Mouse (Mus musculus): Measurements from ENCODE around the gene Fxyd3. TPM values are rescaled to one million over a fixed set of nuclear protein-coding genes. Genes with fewer than 3 reads are reported as not detected.

Gene Fxyd3
- polyA plus RNA-seq, 2 experiments from 2014 or later: 0.27 TPM; not detected in 1

DNA sequence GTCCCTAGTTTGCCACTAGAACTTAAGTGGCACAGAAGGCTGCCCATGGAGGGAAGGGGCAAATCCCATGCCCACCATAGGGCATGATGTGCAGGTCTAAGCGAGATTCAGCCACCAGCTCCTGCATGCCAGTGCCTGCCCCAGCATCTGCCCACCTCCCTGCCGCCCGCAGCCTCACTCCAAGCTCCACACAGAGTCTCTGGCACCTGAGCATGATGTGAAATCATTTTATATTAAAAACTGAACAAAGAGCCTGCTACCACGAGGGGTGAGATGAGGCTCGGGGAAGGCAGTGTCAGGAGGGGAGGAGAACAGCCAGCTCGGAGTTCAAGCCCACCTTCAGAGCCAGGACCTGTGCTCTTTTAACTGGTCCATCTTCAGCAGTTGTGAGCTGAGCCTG, 6.2 kb downstream of the Fxyd3 start:
- ATAC-seq: no peak

DNA sequence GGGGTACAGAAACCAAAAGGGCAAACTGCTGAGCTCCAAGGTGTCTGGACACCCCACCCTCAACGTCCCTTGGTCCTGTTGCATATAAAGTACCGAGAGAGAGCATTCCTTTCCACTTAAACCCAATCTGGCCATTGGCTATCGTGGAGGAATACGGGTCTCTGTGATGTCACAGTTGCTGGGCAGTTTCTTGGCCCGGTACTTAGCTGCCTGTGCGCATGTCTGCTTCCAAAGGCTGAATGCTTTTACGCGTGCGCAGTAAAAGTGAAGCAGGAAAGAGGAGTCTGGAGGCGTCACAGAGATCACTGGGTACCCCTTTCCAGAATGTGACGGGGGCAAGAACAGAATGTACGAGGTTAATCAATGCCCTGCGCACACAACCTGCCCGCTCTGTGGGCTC, 7.0 kb downstream of the Fxyd3 start:
- no peak for ATAC-seq

DNA sequence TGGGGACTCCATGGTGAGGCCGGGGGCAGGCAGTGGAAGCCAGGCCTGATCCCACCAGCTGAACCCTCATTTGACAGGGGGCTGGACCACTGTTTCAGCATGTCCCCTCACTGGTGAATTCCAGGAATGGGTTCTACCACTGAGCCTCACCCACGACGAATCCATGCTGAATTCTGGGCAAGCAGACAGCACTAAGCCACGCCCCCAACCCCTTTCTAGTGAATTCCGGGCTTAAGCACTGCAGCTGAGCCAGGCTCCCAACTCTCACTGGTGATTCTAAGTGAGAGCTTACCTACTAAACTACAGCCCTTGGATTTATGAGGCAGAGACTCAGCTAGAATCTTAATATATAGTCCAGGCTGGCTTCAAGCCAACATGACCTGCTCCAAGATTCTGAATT, 8.7 kb downstream of the Fxyd3 start:
- ATAC-seq: no peak

DNA sequence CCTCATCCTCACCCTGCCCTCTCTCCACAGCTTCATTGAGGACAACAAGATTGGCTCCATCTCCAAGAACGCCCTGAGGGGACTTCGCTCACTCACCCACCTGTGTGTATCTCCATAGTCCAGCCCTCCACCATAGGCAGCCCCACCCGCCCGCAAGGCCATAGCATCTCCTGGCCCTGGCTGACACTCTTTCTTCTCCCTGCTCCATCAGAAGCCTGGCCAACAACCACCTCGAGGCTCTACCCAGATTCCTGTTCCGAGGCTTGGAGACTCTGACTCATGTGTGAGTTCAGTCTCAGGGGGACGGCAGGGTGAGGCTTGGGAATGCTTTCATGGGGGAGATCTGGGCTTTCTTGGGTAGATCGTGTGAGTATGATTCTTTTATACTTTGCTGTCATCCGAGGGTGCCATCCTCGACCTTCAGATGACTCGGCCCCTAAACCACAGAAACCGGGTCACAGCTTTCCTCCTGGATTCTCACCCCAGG, 13.4 kb downstream of the Fxyd3 start:
- ATAC-seq: no peak

DNA sequence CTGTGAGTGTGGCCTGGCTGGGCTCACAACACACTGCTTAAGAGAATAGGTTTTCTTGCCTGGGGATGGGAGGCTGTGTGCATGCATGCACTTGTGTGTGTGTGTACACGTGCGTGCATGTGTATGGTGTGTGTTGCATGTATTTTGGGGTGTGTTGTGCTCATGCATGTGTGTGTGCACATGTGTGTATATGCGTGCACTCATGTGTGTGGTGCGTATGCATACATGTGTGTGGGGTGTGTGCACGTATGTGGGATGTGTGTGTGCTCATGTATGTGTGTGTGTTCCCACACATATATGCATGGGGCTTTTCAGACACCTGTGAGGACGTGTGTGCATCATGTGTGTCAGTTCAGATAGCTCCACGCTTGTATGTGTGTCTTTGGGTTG, 15.9 kb downstream of the Fxyd3 start:
- ATAC-seq: no peak

DNA sequence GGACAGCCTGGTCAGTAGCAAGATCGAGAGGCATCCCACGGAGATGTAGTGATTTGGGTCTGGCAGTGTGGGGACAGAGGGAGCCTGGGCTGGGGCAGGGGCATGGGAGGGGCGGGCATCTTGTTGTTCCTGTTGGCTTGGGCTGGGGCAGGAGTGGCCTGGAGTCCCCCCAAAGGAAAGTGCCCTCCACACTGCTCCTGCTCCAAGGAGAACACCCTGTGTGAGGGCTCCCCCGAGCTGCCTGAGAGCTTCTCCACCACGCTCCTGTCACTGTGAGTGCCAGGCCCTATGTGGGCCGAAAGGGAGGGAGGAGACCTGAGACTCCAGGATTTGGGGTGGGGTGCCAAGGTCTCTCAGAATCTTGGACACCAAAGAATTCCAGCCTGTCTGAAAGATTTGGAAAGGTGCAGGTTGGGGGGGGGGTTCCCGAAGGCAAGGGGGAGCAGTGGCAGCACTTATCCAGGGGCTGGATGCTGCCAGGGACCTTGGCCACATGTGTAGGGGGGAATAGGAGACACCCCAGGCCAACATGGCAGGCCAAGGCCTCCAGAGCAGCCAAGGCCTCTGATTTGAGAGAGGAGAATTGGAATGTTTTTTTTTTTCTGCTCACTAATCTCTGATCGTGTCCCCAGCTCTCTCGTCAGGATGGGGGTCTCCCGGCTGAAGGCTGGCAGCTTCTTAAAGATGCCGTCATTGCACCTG, 16.4 kb downstream of the Fxyd3 start:
- no peak for ATAC-seq

DNA sequence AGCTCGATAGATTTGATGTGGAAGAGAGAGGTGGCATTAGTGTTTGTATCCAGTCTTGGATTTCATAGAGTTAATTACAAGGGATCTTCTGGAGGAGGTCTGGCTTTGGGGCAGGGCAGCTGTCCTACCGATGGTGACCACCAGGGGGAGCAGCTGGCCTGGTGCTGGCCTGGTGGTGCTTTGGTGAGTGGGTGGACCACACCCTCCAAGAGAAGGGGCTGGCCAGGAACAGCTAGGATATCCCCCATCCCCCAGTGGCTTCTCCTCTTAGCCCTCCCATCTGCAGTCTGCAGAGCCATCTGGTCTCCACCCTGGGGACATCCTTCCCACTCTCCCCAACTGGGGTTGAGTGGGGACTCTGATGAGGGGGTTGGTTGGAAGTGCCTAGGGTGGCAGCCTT, 17.4 kb downstream of the Fxyd3 start, which contains the start of gene Lgi4:
Gene Lgi4 (plus strand): TSS at position 235 of the 400 bp plus-strand sequence.
- ATAC-seq: peak; percentile 79

DNA sequence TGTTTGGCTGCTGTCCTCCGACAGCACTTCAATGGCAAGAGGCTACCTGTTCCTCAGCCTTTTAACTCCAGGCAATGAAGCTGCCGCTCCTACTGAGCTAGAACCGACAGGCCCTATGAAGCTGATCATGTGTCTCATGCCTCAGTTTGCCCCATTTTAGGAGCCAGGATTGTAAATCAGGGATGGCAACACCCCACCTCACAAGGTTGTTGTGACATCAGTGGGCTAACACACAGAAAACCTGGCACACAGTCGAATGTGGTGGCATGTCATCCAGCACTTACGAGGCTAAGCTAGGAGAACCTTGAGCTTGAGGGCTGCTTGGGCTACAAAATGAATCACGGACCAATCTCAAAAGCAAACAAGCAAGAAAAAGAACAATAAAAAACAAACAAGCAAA, 18.3 kb downstream of the Fxyd3 start:
- ATAC-seq: no peak

DNA sequence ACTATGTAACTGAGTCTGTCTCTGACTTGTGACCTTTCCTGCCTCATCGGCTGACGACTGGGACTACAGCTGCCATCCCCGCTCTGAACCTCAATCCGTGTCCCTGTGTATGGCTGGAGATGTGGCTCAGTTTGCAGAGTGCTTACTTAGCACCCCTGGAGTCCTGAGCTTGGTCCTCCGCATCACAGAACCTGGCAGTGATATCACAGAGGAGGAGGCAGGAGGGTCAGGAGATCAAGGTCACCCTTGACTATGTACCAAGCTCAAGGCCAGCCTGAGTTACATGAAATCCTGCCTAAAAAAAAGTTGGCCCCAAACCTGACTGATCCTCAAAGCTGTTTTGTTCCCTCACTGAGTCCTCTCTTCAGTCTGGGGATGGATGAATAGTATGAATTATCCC, 18.8 kb downstream of the Fxyd3 start:
- no peak for ATAC-seq

DNA sequence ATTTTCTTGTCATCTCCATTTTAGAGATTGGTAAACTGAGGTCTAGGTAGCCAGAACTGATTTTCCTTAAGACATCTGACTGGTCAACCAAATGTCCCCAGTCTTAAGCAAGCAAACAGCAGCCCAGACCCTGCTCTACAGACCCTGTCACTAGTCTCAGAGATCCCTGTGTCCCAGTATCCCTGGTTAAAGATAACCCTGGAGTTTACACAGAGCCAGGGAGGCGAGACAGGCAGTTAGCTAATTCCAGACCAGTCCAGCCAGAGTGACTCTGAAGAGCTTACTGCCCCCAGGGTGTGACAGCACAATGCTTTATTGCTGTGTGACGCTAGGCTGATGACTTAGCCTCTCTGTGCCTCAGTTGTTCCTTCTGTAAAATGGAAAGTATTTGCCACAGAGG, 19.4 kb downstream of the Fxyd3 start, which contains the start of gene Fxyd1:
Gene Fxyd1 (minus strand): TSS at position 129 of the 400 bp plus-strand sequence.
- ATAC-seq: no peak

DNA sequence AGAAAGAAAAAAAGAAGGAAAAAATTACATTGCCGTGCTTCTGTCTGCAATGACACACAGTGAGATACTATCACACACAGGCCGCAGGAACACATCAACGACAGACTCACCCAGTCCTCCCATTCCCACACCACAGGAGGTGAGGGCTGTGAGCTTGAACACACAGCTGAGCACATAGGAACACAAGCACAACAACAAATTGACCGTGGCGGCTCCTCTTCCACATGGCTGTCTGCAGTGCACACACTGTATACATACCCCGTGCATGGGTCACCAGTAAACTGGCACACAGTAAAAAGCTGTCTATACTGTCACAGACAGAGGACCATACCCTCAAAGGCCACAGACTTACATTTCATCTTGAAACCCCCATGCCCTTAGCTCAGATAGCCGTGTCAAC, 20.1 kb downstream of the Fxyd3 start:
- no peak for ATAC-seq

DNA sequence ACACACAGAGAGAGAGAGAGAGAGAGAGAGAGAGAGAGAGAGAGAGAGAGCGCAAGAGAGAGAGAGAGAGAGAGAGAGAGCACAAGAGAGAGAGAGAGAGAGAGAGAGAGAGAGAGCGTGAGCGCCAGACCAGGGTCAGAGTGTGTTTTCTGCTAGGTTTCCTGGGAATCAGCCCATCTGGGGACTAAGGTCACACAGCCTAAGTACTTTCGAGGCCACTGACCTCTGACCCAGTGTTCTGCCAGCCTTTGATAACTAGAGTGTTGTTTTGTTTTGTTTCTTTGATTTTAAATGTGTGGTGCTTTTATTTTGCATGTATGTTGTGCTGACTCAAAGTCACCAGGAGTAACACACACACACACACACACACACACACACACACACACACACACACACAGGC, 20.6 kb downstream of the Fxyd3 start:
- no peak for ATAC-seq

DNA sequence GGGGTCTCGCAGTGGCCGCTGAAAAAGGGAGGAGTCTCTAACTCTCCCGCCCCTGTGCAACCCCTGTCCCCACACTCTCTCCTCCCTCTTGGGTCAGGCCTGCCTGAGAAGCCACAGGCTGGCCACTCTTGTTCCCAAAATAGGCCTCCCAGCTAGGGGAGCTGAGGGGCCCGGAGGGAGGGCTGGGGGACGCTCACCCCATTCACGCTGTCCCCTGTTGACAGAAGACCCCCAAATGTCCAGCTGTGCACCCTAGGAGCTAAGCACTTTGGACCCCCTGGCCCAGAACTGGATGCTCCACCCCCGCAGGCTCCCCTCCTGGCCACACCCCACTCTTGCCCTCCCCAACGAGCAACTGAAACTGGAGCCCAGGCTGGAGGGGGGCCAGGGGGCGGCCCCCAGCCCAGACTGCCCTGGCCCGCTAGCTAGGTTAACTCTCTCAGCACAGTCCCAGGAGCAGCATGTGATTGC, 21.1 kb downstream of the Fxyd3 start:
- no peak for ATAC-seq

DNA sequence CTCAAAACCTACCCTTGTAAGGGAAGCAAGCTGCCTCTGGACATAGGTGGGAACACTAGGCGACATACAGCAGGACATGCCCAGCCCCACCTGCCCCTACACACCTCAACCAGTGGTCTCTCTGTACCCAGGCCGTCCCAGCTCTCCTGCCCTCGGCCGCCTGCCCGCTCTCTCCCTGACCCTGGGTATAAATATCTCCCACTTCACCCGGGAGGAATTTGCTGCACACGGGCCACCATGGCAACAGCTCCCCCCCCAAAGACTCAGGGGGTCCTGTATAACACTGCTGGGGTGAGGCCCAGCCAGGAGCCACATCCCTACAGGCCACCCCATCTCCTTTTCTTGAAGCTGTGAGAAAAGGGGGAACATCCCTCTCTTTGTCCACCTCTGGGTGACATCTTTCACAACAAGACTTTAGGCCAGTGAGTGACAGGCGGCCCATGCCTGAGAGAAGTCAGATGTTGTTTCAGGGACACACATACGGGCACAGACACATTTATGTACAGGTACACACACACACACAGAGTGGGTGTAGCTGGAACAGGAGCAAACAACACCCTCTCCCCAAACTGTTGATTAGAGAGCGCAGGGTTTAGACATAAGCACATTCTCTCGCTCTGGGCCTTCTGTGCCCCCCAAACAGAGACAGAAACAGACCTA, 21.7 kb downstream of the Fxyd3 start:
- ATAC-seq: no peak

DNA sequence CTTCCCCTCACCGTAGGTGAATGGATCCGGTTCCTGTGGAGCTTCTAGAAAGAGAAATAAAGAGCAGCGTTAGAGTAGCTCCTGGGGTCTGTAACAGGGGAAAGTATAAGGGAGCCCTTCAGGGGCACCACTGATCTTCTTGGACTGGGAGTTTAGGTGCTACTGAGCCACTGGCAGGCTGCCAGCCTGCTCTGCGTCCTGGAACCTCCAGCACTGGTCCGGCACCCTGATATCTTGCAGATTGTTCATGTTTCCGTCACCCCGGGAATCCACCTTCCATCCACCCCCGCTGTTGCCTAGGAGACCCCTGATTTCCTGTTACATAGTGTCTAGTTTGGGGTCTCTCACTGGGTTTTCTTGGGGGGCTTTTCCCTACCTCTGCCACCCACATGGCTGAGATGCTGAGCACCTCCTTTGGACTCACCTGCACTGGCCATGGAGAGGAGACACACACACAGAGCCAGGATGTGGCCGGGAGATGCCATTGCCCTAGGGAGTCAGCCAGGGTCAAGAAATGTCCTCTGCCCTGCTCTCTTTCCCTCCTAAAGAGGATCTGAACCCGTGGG, 22.5 kb downstream of the Fxyd3 start:
- ATAC-seq: no peak

DNA sequence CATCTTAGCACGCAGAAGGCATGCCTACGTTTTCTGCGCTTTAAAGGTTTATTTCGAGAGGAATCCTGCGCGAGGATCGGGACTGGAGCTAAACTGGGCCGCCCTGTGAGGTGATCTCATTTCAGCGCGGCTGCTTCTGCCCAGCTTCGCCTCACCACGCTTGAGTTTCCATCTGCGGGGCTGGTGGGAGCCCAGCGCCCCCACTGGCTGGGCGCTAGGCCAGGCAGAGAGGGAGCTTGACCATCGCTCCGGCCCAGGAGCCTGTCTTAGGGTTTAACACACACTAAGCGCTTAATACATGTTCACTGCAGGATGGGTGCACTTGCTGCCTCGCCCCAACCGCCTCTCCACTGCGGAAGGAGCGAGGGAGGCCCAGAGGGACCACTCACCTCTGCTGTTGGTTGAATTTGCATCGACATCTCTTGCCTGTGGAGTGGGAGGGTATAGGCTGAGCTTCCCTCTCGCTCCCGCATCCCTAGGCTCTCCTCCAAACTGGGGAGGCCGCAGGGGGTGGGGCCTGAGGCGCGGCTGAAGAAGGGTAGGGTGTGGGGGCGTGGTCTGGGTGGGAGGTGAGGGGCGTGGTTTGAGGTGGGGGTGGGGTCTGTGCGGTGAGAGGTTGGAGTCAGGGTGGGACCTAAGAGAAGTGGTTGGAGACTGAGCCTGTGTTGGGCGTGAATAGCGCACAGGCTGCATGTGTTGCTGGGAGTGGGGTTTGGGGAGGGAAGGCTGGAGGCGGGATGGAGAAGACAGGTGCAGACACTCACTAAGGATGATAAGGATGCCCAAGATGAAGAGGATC, 23.7 kb downstream of the Fxyd3 start:
- peak; percentile 27 for ATAC-seq

DNA sequence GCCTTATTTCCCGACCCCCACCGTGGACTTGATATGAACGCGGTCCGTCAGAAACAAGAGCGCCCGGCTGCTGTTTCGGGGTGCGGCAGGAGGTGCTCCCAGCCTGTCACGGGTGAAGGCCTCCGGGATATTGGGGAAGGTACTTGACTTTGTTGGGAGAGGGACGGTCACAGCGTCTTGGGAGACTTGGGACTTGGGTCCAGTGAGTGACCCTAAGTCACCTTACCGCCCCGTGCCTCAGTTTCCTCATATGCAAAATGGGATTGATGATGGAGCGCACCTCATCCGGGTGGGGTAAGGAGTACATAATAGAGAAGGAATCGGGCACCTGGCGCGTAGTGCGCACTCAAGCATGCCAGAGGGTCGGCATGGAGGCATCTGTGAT, 24.3 kb downstream of the Fxyd3 start:
- ATAC-seq: no peak

DNA sequence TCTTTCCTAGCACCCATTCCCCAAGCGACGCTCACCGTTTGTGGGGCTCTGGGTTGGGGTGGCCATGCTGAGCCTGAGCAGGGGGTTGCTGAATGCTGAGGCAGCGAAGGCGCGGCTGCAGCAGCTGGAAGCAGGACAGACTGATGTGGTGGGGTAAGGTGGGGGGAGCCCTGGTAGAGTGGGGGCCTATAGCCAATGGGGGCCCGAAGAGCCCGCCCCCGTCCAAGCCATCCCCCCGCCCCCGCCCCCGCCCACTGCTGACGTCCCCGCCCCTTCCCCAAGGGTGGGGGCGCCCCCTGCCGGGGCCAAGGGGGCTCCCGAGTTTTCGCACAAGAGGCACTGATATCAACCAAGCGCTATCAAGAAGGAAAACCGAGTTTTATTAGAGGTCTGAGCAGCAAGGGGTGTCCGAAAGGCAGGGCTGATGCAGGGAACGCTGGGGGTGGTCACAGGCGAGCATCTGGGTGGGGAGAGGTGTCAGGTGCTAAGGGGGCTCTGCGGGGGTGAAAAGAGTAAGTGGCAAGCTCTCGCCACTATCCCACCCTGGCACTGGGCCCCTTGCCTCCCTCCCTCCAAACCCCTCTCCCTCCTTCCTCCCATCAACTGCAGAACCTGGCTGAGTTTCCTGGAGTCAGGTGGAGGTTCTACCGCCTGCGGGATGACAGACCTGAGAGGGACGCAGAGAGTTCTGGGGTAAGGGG, 25.0 kb downstream of the Fxyd3 start, which contains the start of gene Fxyd7:
Gene Fxyd7 (minus strand): TSS at position 147 of the 701 bp plus-strand sequence.
- ATAC-seq: no peak

DNA sequence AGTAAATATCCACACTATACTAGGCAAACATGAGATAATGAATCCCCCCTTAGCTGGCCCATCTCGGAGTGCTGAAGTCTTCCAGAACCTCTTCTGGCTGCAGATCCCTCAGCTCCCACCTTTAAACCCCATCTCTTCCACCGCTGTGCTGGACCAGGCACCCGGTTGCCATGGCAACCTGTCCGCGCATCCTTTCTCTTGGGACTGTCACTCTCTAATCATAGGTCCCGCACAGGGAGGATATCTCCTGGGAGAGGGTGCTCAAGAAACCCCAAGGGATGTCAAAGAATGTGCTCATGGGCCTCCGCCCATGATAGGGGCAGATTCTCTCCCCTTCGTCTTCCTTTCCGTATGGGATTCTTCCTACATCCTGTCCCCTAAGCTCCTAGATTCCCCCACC, 25.6 kb downstream of the Fxyd3 start:
- ATAC-seq: peak; percentile 21

DNA sequence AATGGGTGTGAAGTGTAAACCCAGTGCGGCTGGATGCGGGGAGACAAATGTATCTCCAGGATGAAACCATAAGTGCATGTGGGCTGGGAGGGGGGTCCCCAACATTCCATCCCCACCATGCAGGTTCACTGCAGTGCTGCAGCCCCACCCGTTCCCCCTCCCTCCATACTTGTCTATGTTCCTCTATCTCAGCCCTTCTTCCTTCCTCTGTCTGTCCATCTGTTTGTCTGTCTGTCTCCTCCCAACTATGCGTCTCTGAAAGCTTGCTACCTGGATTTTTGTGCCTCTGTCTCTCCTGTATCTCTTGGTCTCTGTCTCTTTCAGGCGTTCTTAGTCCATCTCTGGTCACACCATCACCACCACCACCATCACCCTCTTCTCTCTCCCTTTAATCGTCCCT, 26.0 kb downstream of the Fxyd3 start:
- no peak for ATAC-seq

DNA sequence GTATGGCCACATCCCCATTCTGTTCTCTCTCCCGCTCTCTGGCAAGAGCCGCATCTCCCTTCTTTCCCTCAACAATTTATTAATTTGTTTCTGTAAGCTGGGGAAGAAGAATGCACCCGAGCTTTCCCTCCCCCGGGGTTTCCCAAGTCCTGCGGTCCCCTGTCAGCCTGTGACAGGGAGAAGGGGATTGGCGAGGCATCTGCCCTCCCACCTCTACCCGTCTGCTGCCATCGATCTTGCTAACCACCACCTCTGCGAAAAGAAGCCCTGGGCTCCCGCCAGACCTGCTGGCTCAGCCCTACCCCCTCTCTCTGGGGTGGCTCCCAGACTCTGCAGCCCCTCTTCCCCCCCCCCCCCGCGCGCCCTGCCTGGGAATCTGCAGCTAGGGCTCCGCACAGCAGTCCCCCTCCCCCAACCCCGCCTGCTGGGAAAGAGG, 26.6 kb downstream of the Fxyd3 start:
- no peak for ATAC-seq

Measured in CD4-positive, CD25-positive, alpha-beta regulatory T cell, adult 4 months (primary cell).